19 mouse cellular contexts compared by ENCODE assay signal in genomic region chr1:77008001-77008400, GRCm38 (mm10).
DNase-seq lines count a peak whose midpoint lies in the region; TF ChIP-seq lines count a peak whose summit lies in the region.
"Had no signal": no experiment of that assay in that cellular context is flagged by ENCODE, and none has a peak within 500 bp of the region (broad histone marks: within the 10 kb centered on the region; RNA-seq: fewer than 3 reads in every experiment).

No protein-coding gene starts in this region.

- H3K27ac ChIP-seq in embryonic fibroblast, embryonic 13.5 days (ENCODE audit: insufficient read depth, low read length): 0 out of 2 replicates have a peak overlapping the region, but pooled peaks have one; percentile 28

- TF ChIP-seq POLR2A in embryonic fibroblast, embryonic 13.5 days (IDR thresholded peaks at IDR 0.05; ENCODE audit: low read depth, low read length): no peak

- DNase-seq in layer of hippocampus, adult 9-11 months: peak; percentile 16
- DNase-seq in layer of hippocampus, postnatal 10 days (ENCODE audit: low spot score in 2 of 2): no peak
- peak; percentile 92 for DNase-seq in Muller cell, postnatal 12 days (ENCODE audit: inconsistent ontology term)
- peak; percentile 13 for DNase-seq in brain, adult 2 months (ENCODE audit: low read depth, low spot score)
- DNase-seq in cerebellum, postnatal 36 days: no peak
- DNase-seq in spleen, adult 12 weeks (ENCODE audit: low spot score): no peak
- DNase-seq in urinary bladder, postnatal 25 days (ENCODE audit: low spot score): no peak
- DNase-seq: adrenal gland, adult 2 months; adrenal gland, adult 8-10 months; adrenal gland, postnatal 10 days; adrenal gland, postnatal 14 days; adrenal gland, postnatal 25 days; adrenal gland, postnatal 36 days; B cell, adult 2 months; cerebellum, adult 11 months; cerebellum, adult 11-12 months; cerebellum, adult 18-20 months; cerebellum, adult 2 months had no signal

- no peak overlapping the region for H3K4me3 ChIP-seq in embryonic fibroblast, embryonic 13.5 days (ENCODE audit: insufficient read depth, low read length)

- no peaks in the 10 kb centered on the region for H3K4me1 ChIP-seq in embryonic fibroblast, embryonic 13.5 days (ENCODE audit: control insufficient read depth, insufficient read depth, low read length)

- no peak for TF ChIP-seq CTCF in embryonic fibroblast, embryonic 13.5 days (IDR thresholded peaks at IDR 0.05; ENCODE audit: borderline replicate concordance, insufficient read depth, low read length)

Comparison
In these comparisons a context has a peak if more than half of its experiments do, and no peak if none do; other contexts are left out.
1. DNase-seq: peak in layer of hippocampus, adult 9-11 months (single experiment), Muller cell, postnatal 12 days (single experiment) and brain, adult 2 months (single experiment); none in layer of hippocampus, postnatal 10 days (0 of 2), cerebellum, postnatal 36 days (0 of 2), spleen, adult 12 weeks (single experiment) and urinary bladder, postnatal 25 days (single experiment).